Mouse (Mus musculus): ENCODE data around the gene Zfp385c.

DNA sequence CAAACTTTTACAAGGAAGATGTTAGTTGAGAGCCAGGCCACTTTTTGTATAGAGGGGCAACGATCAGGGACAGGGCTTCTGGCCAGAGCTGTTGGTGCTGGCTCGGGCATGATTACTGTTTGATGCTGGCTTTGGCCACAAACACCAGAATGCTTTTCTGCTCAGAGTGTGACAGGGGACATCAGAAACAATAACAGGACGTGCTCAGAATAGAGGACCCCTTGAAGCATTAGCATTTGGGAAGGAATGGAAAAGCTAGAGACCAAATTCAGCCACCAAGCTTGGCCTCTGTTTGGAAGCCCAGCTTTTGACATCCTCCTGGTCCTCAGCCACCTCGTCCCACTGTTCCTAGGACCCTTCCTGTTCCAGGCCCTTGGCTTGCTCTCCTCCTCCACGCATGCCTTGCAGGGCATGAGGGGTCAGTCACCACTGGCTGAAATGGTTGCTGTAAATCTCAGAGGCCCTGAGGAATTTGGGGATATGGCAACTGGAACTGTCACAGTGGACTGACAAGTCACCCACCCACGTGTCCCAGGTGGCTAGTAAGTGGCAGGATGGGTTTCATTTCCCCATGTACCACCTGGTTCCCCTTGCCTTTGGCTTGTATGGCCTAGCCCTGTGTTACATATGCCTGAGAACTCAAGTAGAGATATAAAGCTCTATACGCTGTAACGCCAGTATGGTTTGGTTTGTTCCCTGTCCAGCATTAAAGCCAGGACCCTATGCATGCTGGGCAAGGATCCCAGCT, 114.2 kb downstream of the Zfp385c start:
- no peak for TF ChIP-seq CTCF (IDR thresholded peaks at IDR 0.05; ENCODE audit: low read depth)
- no peak for TF ChIP-seq EP300 (IDR thresholded peaks at IDR 0.05; ENCODE audit: low read depth)

Measured in liver, embryonic 14.5 days (tissue).